Mouse (Mus musculus) MEL (cell line): ENCODE measurements around the gene Ccnh. TPM values are rescaled to one million over a fixed set of nuclear protein-coding genes. Genes with fewer than 3 reads are reported as not detected.

Source experiments
- DNase-seq: peaks from one replicate; pipeline ENCODE4 v3.0.0; 2011; ENCODE audit warnings: low read depth, low spot score
- H3K27ac ChIP-seq: 2 replicates; pipeline ENCODE4 v1.5.1; 2012; ENCODE audit warnings: low read depth, mild to moderate bottlenecking, control low read depth, low read length, moderate library complexity; ENCODE audit not compliant: control insufficient read depth
- H3K27me3 ChIP-seq, 2 experiments: fragments of 150-350 bp in 1 of 2; sonication (generic) in 1 of 2; 2 replicates each; pipeline ENCODE4 v1.6.1; 2012; ENCODE audit warnings: low read length in 2 of 2, mild to moderate bottlenecking in 2 of 2, improper control_type of control experiment in 1 of 2, moderate library complexity in 1 of 2; ENCODE audit not compliant: insufficient read depth in 2 of 2, control insufficient read depth in 1 of 2
- H3K36me3 ChIP-seq, 2 experiments: 2 replicates each; pipeline ENCODE4 v1.6.1; 2012 to 2014; ENCODE audit warnings: low read length in 2 of 2, improper control_type of control experiment in 1 of 2, inconsistent platforms in 1 of 2, mild to moderate bottlenecking in 1 of 2; ENCODE audit not compliant: insufficient read depth in 2 of 2, control insufficient read depth in 1 of 2
- H3K4me1 ChIP-seq, 2 experiments: fragments of 150-350 bp in 1 of 2; sonication (generic) in 1 of 2; 2 replicates each; pipeline ENCODE4 v1.6.1; 2012; ENCODE audit warnings: low read length in 2 of 2, improper control_type of control experiment in 1 of 2, mild to moderate bottlenecking in 1 of 2; ENCODE audit not compliant: insufficient read depth in 2 of 2, control insufficient read depth in 1 of 2
- H3K4me3 ChIP-seq, 2 experiments: fragments of 150-350 bp in 1 of 2; sonication (generic) in 1 of 2; 2 replicates each; pipeline ENCODE4 v1.5.1; 2012; ENCODE audit warnings: low read depth in 2 of 2, low read length in 2 of 2, mild to moderate bottlenecking in 2 of 2, moderate library complexity in 2 of 2, control low read depth in 1 of 2, improper control_type of control experiment in 1 of 2; ENCODE audit not compliant: control insufficient read depth in 1 of 2, insufficient read depth in 1 of 2
- H3K79me2 ChIP-seq: 2 replicates; pipeline ENCODE4 v1.6.1; 2012; ENCODE audit warnings: mild to moderate bottlenecking, low read length, moderate library complexity; ENCODE audit not compliant: control insufficient read depth, poor library complexity, insufficient read depth
- H3K9ac ChIP-seq: 2 replicates; pipeline ENCODE4 v1.6.1; 2012; ENCODE audit warnings: low read depth, mild to moderate bottlenecking, control low read depth, low read length, moderate library complexity; ENCODE audit not compliant: control insufficient read depth, poor library complexity, severe bottlenecking
- H3K9me3 ChIP-seq: fragments of 150-350 bp; sonication (generic); replicated peaks from 2 replicates; pipeline ENCODE4 v1.6.1; 2012; ENCODE audit warnings: mild to moderate bottlenecking, low read length, improper control_type of control experiment, moderate library complexity; ENCODE audit not compliant: insufficient read depth
- CTCF ChIP-seq, 3 experiments: IDR thresholded peaks in 2 of 3; conservative IDR thresholded peaks in 1 of 3; 2 replicates each; pipeline ENCODE4 v1.5.1; 2011 to 2012; ENCODE audit warnings: low read length in 3 of 3, low read depth in 2 of 3, mild to moderate bottlenecking in 2 of 3, improper control_type of control experiment in 1 of 3, inconsistent platforms in 1 of 3, mixed read lengths in 1 of 3, moderate library complexity in 1 of 3; ENCODE audit not compliant: control insufficient read depth in 1 of 3, insufficient read depth in 1 of 3, poor library complexity in 1 of 3, severe bottlenecking in 1 of 3
- GATA1 ChIP-seq: IDR thresholded peaks from 2 replicates; pipeline ENCODE4 v1.6.1; 2011; ENCODE audit warnings: low read depth, low read length, improper control_type of control experiment
- SIN3A ChIP-seq: IDR thresholded peaks from 2 replicates; pipeline ENCODE4 v1.6.1; 2012; ENCODE audit warnings: low read length, improper control_type of control experiment, inconsistent platforms
- TBP ChIP-seq: IDR thresholded peaks from 2 replicates; pipeline ENCODE4 v1.8.0; 2011; ENCODE audit warnings: low read depth, low read length, improper control_type of control experiment
- polyA plus RNA-seq, 2 experiments: library from polyadenylated mRNA; stranded (reverse) in 1 of 2; unstranded in 1 of 2; fragments of >175 nt in 1 of 2; fragments of >200 nt in 1 of 2; gene quantifications; 2 replicates each; pipeline versions ENCODE4 v1.2.1 to v1.2.4; 2012; ENCODE audit warnings: low replicate concordance in 2 of 2, low read depth in 1 of 2; ENCODE audit not compliant: insufficient read length in 2 of 2, insufficient read depth in 1 of 2, missing spikeins in 1 of 2
- total RNA-seq: library from RNA; depleted of rRNA; stranded (reverse); fragments of 300-350 nt; gene quantifications from 2 replicates; pipeline ENCODE4 v1.2.3, GENCODE M21; 2012; rRNA removed

Ccnh gene
- total and polyA plus RNA-seq, 3 experiments: 77.3 to 101 TPM; not detected in 1

GRCm38 (mm10) chr13:85218656-85219055 is 29.4 kb downstream of the Ccnh start:
- Histone ChIP-seq H3K4me3 (no peak overlapping the region), H3K9me3 (no peaks in the 10 kb centered on the region), H3K27ac (no peak overlapping the region), H3K36me3 (peaks cover 8 to 40% of the 10 kb centered on the region in 2 experiments), H3K4me1 (no peaks in the 10 kb centered on the region), H3K79me2 (no peaks in the 10 kb centered on the region), H3K27me3 (no peaks in the 10 kb centered on the region), H3K9ac (no peak overlapping the region)
- DNase-seq: no peak
- TF ChIP-seq GATA1: peak; percentile 23; the same call in 1 of the 2 replicates
- no peak for TF ChIP-seq SIN3A

- no peak overlapping the region for H3K9ac ChIP-seq
- H3K27ac ChIP-seq: no peak overlapping the region
- H3K79me2 ChIP-seq: no peaks in the 10 kb centered on the region
- no peak overlapping the region for H3K4me3 ChIP-seq
- H3K27me3 ChIP-seq: no peaks in the 10 kb centered on the region
- no peaks in the 10 kb centered on the region for H3K9me3 ChIP-seq
- no peak for TF ChIP-seq TBP
- no peak for TF ChIP-seq CTCF (IDR thresholded peaks at IDR 0.05 in 2 of 3, conservative IDR thresholded peaks at IDR 0.05 in 1 of 3; ENCODE audit: control insufficient read depth in 1 of 3, insufficient read depth in 1 of 3, low read depth in 2 of 3, low read length in 3 of 3, poor library complexity in 1 of 3, severe bottlenecking in 1 of 3)
- peaks cover 0 to 5% of the 10 kb centered on the region in 2 experiments; a peak in 2 of 4 replicates for H3K36me3 ChIP-seq
- peaks cover 0 to 2% of the 10 kb centered on the region in 2 experiments; a peak in 1 of 4 replicates for H3K4me1 ChIP-seq
- no peak for DNase-seq
Observed at GRCm38 (mm10) chr13:85238760-85239159, 49.6 kb downstream of the Ccnh start.

Other genes with a start within 250 kb of the Ccnh start
- 14.0 and 14.3 TPM in 2 replicates for gene Rasa1, start 99.7 kb downstream of the Ccnh start, total RNA-seq
- 10 to 100 TPM in 1 of 2 experiments, not detected in 1; 22.3 TPM for gene Rasa1, start 99.7 kb downstream of the Ccnh start, polyA plus RNA-seq